Mouse (Mus musculus): Measurements from ENCODE around the gene Gpr146. TPM values are rescaled to one million over a fixed set of nuclear protein-coding genes. Genes with fewer than 3 reads are reported as not detected.
"Not testable (repeated sequence)": the region's sequence is repeated elsewhere in the genome, so short reads cannot be mapped to it uniquely, and the experiment has no call there.

Gpr146 gene
- total RNA-seq (2021) = 10 to 100 TPM; 43.6 to 56.2 TPM

- intact Hi-C loops (cut with DNase I) = no loop called here
- DNase-seq = peak; percentile 76
Measured at GRCm38 (mm10) chr5:139377468-139378270, at the start of gene Gpr146. Gene Gpr146, plus strand, starts transcription at chr5:139377697.

DNA sequence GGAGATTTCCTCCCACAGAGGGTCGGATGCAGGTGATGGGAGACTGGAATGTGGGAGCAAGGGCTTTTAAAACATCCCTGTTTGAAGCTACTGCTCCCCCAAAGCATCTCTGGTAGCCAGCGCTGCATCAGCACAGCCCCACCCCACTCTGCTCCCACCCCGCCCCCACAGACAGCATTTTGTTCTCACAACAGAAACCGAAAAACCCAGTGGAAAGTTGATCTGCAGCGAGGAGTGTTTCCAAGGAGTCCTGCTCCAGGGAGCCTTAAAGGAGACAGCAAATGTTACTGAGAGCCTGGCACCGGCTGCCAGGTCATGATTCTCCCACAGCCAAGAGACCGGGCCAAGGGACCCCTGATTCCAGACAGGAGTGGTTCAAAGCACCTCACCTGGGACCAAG is 46.7 kb upstream of the Gpr146 start:
- intact Hi-C loops (cut with DNase I) = loop anchor here (1.0 to 10.0 kb wide), 3 partner anchors 25 to 354 kb away; no protein-coding TSS in a partner anchor
- no peak for DNase-seq

DNA sequence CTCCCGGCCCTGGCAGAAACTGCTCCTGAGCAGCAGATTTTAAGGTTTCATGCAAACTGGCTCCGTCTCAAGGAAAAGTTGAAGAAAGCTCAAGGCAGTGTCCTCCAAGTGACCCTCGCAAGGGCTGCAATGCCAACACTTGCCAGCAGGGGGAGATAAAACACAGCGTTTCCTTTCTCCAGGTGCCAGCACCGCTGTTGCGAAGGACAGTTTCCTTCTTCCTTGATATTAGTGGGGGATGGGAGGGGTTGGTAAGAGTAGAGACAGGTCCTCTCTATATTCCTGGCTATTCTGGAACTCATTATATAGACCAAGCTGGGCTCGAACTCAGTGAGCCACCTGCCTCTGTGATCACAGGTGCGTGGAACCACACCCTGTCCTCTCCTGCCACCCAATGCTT is 45.8 kb upstream of the Gpr146 start:
- intact Hi-C loops (cut with DNase I) = loop anchor here (1.0 to 10.0 kb wide), 3 partner anchors 24 to 353 kb away; no protein-coding TSS in a partner anchor
- DNase-seq = peak; percentile 79 to 90

DNA sequence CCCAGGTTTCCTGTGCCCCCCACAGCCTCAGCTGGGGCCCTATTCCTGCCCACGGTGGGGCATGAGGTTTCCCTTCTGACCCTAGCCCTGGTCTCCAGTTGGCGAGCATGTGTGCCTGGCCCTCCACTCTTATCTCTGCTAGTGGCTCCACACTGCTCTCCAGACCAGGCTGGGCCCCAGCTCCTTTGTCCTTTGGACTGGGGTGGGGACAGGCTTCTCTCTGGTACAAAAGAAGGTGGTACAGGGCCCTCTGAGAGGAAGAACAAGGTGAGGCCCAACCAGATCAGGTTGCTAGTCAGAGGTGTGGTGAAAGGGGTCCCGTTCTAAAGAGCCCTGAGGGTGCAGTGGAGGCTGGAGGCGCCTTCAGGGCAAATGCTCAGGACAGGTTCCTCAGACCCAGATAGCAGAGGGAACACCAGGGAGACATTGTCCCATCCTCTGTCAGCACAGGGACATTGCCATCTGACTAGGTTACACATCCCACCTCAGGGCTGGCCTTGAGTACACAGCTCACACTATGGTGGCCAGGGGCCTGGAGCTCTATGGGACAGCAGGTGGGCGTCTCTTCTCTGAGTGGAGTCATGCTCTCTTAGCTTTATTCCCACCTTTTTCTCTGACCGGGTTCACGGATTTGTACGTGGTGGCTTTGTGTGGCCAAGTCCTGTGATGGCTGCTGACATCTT is 44.8 kb upstream of the Gpr146 start:
- DNase-seq = no peak
- intact Hi-C loops (cut with DNase I) = loop anchor here (10.0 kb wide), 1 partner anchor 352 kb away; no protein-coding TSS in a partner anchor

GRCm38 (mm10) chr5:139333301-139334013 is 44.0 kb upstream of the Gpr146 start:
- intact Hi-C loops (cut with DNase I) = loop anchor here (10.0 kb wide), 1 partner anchor 351 kb away; no protein-coding TSS in a partner anchor
- DNase-seq = no peak

DNA sequence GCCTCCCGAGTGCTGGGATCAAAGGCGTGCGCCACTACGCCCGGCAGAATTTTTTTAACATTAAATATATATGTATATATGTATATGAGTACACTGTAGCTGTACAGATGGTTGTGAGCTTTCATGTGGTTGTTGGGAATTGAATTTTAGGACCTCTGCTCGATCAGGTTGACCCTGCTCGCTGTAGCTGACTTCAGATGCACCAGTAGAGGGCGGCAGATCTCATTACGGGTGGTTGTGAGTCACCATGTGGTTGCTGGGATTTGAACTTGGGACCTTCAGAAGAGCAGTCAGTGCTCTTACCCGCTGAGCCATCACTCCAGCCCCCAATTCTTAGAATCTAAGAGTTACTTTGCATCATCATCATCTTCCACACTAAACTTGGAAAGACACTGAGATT is 43.1 kb upstream of the Gpr146 start:
- not testable (repeated sequence) for DNase-seq
- intact Hi-C loops (cut with DNase I) = loop anchor here (10.0 kb wide), 1 partner anchor 350 kb away; no protein-coding TSS in a partner anchor

GRCm38 (mm10) chr5:139335634-139336033 is 41.9 kb upstream of the Gpr146 start:
- intact Hi-C loops (cut with DNase I) = loop anchor here (10.0 kb wide), 1 partner anchor 349 kb away; no protein-coding TSS in a partner anchor
- no peak for DNase-seq

- intact Hi-C loops (cut with DNase I) = loop anchor here (10.0 kb wide), 1 partner anchor 347 kb away; no protein-coding TSS in a partner anchor
- no peak for DNase-seq
Measured at GRCm38 (mm10) chr5:139337826-139338370, 39.6 kb upstream of the Gpr146 start.

GRCm38 (mm10) chr5:139338403-139338802 is 39.1 kb upstream of the Gpr146 start:
- DNase-seq = no peak

GRCm38 (mm10) chr5:139338891-139339290 is 38.6 kb upstream of the Gpr146 start:
- DNase-seq = no peak
- intact Hi-C loops (cut with DNase I) = loop anchor here (10.0 kb wide), 1 partner anchor 346 kb away; no protein-coding TSS in a partner anchor

More at GRCm38 (mm10) chr5:139338403-139338802, 39.1 kb upstream of the Gpr146 start:
- intact Hi-C loops (cut with DNase I) = loop anchor here (10.0 kb wide), 1 partner anchor 346 kb away; no protein-coding TSS in a partner anchor

- DNase-seq = peak; percentile 78 to 80
Measured at GRCm38 (mm10) chr5:139344021-139344686, 33.3 kb upstream of the Gpr146 start.

GRCm38 (mm10) chr5:139344687-139345363 is 32.7 kb upstream of the Gpr146 start:
- intact Hi-C loops (cut with DNase I) = loop anchor here (5.0 to 10.0 kb wide), 2 partner anchors 137 to 660 kb away; partner anchors contain the start of gene Zfand2a
- peak; percentile 97 to 98 for DNase-seq

More at GRCm38 (mm10) chr5:139344021-139344686, 33.3 kb upstream of the Gpr146 start:
- intact Hi-C loops (cut with DNase I) = loop anchor here (5.0 to 10.0 kb wide), 2 partner anchors 138 to 661 kb away; partner anchors contain the start of gene Zfand2a

DNA sequence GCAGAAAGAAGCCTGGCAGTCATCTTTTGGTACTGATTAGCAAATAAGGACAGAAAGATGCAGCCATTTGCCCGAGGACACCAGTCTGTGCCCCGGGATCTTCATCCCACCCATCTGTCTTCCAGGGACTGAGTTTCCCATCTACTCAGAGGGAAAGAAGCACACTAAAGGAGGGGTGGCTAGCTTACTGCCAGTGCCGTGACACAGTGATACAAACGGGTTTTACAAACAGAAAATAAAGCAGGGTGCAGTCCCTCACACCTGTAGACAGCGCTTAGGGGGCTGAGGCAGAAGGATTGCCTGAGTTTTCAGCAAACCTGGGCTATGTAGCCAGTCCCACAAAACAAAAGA is 32.2 kb upstream of the Gpr146 start:
- no peak for DNase-seq
- intact Hi-C loops (cut with DNase I) = loop anchor here (10.0 kb wide), 1 partner anchor 659 kb away; no protein-coding TSS in a partner anchor

GRCm38 (mm10) chr5:139347225-139347624 is 30.3 kb upstream of the Gpr146 start:
- intact Hi-C loops (cut with DNase I) = loop anchor here (10.0 kb wide), 1 partner anchor 658 kb away; no protein-coding TSS in a partner anchor
- no peak for DNase-seq

- intact Hi-C loops (cut with DNase I) = loop anchor here (10.0 kb wide), 1 partner anchor 655 kb away; no protein-coding TSS in a partner anchor
- no peak for DNase-seq
Measured at GRCm38 (mm10) chr5:139349713-139350112, 27.8 kb upstream of the Gpr146 start.

DNA sequence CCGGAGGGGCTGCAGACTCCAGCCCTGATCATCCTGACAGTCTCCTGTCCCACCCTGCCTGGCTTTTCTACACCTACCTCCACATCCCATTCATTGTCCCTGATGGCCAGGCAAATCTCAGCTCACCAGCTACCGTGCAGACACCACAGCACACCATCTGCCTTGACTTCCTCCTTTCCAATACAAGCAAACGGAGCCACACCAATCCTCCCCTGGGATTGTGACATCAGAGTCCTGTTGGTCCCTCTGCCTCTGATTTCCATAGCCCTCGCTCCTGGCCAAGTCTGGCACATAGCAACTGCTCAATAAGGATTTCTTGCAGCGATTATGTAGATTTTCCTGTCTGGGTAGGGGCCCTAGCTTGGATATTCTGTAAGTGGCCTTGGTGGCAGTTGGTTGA is 26.4 kb upstream of the Gpr146 start, which contains the start of gene Cox19:
Cox19 (minus strand) TSS at position 285 of the 400 bp plus-strand sequence.
- no peak for DNase-seq
- intact Hi-C loops (cut with DNase I) = no loop called here

DNA sequence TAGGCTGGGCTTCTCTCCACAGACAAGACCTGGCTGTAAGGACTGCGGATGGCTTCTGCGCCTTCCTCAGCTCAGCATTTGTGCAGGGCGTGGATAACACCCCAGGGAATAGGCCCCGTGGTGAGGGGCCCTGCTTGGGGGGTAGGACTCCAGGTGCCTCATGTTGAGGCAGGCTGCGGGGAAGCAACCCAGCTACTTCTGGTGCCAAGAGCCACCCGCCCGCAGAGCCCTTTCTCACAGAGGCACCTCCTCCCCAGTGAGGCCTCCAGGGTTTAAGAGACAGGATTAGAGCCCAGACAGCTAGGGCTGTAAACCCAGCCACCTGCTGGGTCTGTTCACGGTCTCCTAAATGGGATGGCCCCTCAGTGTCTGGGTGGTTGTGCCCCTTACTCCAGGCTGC is 25.9 kb upstream of the Gpr146 start:
- no peak for DNase-seq
- intact Hi-C loops (cut with DNase I) = no loop called here

GRCm38 (mm10) chr5:139352317-139352716 is 25.2 kb upstream of the Gpr146 start, which contains the start of gene Cyp2w1:
Gene Cyp2w1, plus strand, starts transcription at chr5:139352617.
- intact Hi-C loops (cut with DNase I) = no loop called here
- no peak for DNase-seq
